Mouse (Mus musculus) kidney, adult 2 months (tissue): ENCODE measurements around the gene Wwc2. TPM values are rescaled to one million over a fixed set of nuclear protein-coding genes. Genes with fewer than 3 reads are reported as not detected.

ENCODE experiments used
- DNase-seq: peaks from one replicate; pipeline ENCODE4 v3.0.0; 2021
- H3K27ac ChIP-seq: fragments of 200-500 bp; 2 replicates; pipeline ENCODE4 v1.5.1; 2012; ENCODE audit warnings: low read depth, low read length, control low read depth, inconsistent platforms; ENCODE audit not compliant: insufficient read depth
- H3K27me3 ChIP-seq: fragments of 200-500 bp; replicated peaks from 2 replicates; pipeline ENCODE4 v1.6.1; 2012; ENCODE audit warnings: mild to moderate bottlenecking, moderate library complexity, low read length, inconsistent platforms; ENCODE audit not compliant: control insufficient read depth, insufficient read depth
- H3K36me3 ChIP-seq: fragments of 200-500 bp; 2 replicates; pipeline ENCODE4 v1.6.1; 2012; ENCODE audit warnings: mild to moderate bottlenecking, moderate library complexity, low read length, inconsistent platforms; ENCODE audit not compliant: control insufficient read depth, insufficient read depth
- H3K4me1 ChIP-seq: fragments of 200-500 bp; 2 replicates; pipeline ENCODE4 v1.6.1; 2011; ENCODE audit warnings: low read length; ENCODE audit not compliant: control insufficient read depth, insufficient read depth
- H3K4me3 ChIP-seq: fragments of 200-500 bp; 2 replicates; pipeline ENCODE4 v1.5.1; 2011; ENCODE audit warnings: mild to moderate bottlenecking, low read depth, low read length, control low read depth; ENCODE audit not compliant: insufficient read depth
- CTCF ChIP-seq: fragments of 200-500 bp; conservative IDR thresholded peaks from 2 replicates; pipeline ENCODE4 v1.5.1; 2011; ENCODE audit warnings: low read depth, mild to moderate bottlenecking, control low read depth, low read length, moderate library complexity, mixed read lengths; ENCODE audit not compliant: insufficient read depth, insufficient read length
- POLR2A ChIP-seq: fragments of 200-500 bp; IDR thresholded peaks from one replicate; pipeline ENCODE4 v1.6.1; 2011; ENCODE audit warnings: low read depth, low read length, control low read depth
- WGBS: fragments of 180-500 bp; shearing (Covaris S2); methylation state at CpG from one replicate; pipeline ENCODE4 v1.1.7; 2018; 5-methylcytosine and 5-hydroxymethylcytosine counted together
- polyA plus RNA-seq: library from polyadenylated mRNA; depleted of rRNA; stranded (reverse); fragments of >200 nt; gene quantifications from 2 replicates; pipeline ENCODE4 v1.2.3, GENCODE M21; 2012

Gene Wwc2
- polyA plus RNA-seq, 1 experiment: 20.4 TPM

GRCm38 (mm10) chr8:47978755-47979154, 12.0 kb downstream of the Wwc2 start:
- TF ChIP-seq POLR2A (no peak), CTCF (peak; percentile 68)
- H3K27ac ChIP-seq: no peak overlapping the region
- 86% methylated on average over 6 of the region's 6 CpGs for WGBS
- peaks cover 42% of the 10 kb centered on the region for H3K4me1 ChIP-seq
- H3K27me3 ChIP-seq: no peaks in the 10 kb centered on the region
- DNase-seq: peak; percentile 51
- H3K36me3 ChIP-seq: no peaks in the 10 kb centered on the region
- no peak overlapping the region for H3K4me3 ChIP-seq

- no peak for DNase-seq
- 27% methylated on average over 7 of the region's 7 CpGs for WGBS
- TF ChIP-seq POLR2A (no peak), CTCF (no peak)
- Histone ChIP-seq H3K36me3 (no peaks in the 10 kb centered on the region), H3K27me3 (no peaks in the 10 kb centered on the region), H3K27ac (peak overlapping the region; percentile 95), H3K4me1 (peaks cover 29% of the 10 kb centered on the region), H3K4me3 (peak overlapping the region; percentile 38)
Observed at GRCm38 (mm10) chr8:47974963-47975314, 15.8 kb downstream of the Wwc2 start.

- DNase-seq: peak; percentile 95
- Histone ChIP-seq H3K36me3 (no peaks in the 10 kb centered on the region), H3K27ac (peak overlapping the region; percentile 95), H3K27me3 (no peaks in the 10 kb centered on the region), H3K4me1 (peaks cover 33% of the 10 kb centered on the region), H3K4me3 (peak overlapping the region; percentile 38)
- TF ChIP-seq POLR2A (no peak), CTCF (no peak)
- whole genome bisulfite sequencing: 17% methylated on average over 20 of the region's 20 CpGs
Observed at GRCm38 (mm10) chr8:47974138-47974962, 16.4 kb downstream of the Wwc2 start.

- Histone ChIP-seq H3K27me3 (no peaks in the 10 kb centered on the region), H3K36me3 (no peaks in the 10 kb centered on the region), H3K4me3 (no peak overlapping the region), H3K4me1 (peaks cover 41% of the 10 kb centered on the region), H3K27ac (peak overlapping the region; percentile 99)
- no peak for TF ChIP-seq POLR2A
- TF ChIP-seq CTCF: no peak
- peak; percentile 80 for DNase-seq
- WGBS: 14% methylated on average over 2 of the region's 2 CpGs
Observed at GRCm38 (mm10) chr8:47971121-47971520, 19.6 kb downstream of the Wwc2 start.

GRCm38 (mm10) chr8:47970576-47970975, 20.1 kb downstream of the Wwc2 start:
- no peaks in the 10 kb centered on the region for H3K36me3 ChIP-seq
- H3K4me1 ChIP-seq: peaks cover 44% of the 10 kb centered on the region
- H3K4me3 ChIP-seq: peak overlapping the region; percentile 1; the same call in 1 of the 2 replicates
- WGBS: 33% methylated on average over 5 of the region's 5 CpGs
- TF ChIP-seq POLR2A (peak; percentile 5), CTCF (no peak)
- H3K27ac ChIP-seq: peak overlapping the region; percentile 99
- no peaks in the 10 kb centered on the region for H3K27me3 ChIP-seq
- peak; percentile 94 for DNase-seq

- Histone ChIP-seq H3K4me3 (peak overlapping the region; percentile 15; the same call in 1 of the 2 replicates), H3K27ac (peak overlapping the region; percentile 70), H3K27me3 (no peaks in the 10 kb centered on the region), H3K4me1 (peaks cover 38% of the 10 kb centered on the region), H3K36me3 (no peaks in the 10 kb centered on the region)
- peak; percentile 94 for DNase-seq
- WGBS: 28% methylated on average over 20 of the region's 20 CpGs
- TF ChIP-seq POLR2A (no peak), CTCF (no peak)
Observed at GRCm38 (mm10) chr8:47967045-47967920, 23.4 kb downstream of the Wwc2 start.

- DNase-seq: no peak
- H3K4me1 ChIP-seq: peaks cover 25% of the 10 kb centered on the region
- 50% methylated on average over 4 of the region's 4 CpGs for WGBS
- H3K27ac ChIP-seq: no peak overlapping the region
- no peaks in the 10 kb centered on the region for H3K36me3 ChIP-seq
- H3K27me3 ChIP-seq: no peaks in the 10 kb centered on the region
- TF ChIP-seq CTCF: no peak
- H3K4me3 ChIP-seq: no peak overlapping the region
Observed at GRCm38 (mm10) chr8:47962484-47962883, 28.2 kb downstream of the Wwc2 start.
